Mouse (Mus musculus) neural tube, embryonic 14.5 days (tissue): ENCODE data around the gene Ap2a1. TPM values are rescaled to one million over a fixed set of nuclear protein-coding genes. Genes with fewer than 3 reads are reported as not detected.

Source experiments
- ATAC-seq: fragments of 200-750 bp; cut with Nextera tagmentation; 2 replicates; pipeline ENCODE4 v1.8.0; 2017; ENCODE audit warnings: low read depth, mild to moderate bottlenecking, moderate TSS enrichment, moderate library complexity
- H3K27ac ChIP-seq: fragments of 300-500 bp; sonication (generic); 2 replicates; pipeline ENCODE4 v1.5.1; 2014; ENCODE audit warnings: low read depth, mild to moderate bottlenecking, control low read depth, low read length, moderate library complexity, mixed read lengths
- H3K27me3 ChIP-seq: fragments of 300-500 bp; sonication (generic); 2 replicates; pipeline ENCODE4 v1.6.1; 2014; ENCODE audit warnings: low read length; ENCODE audit not compliant: control insufficient read depth, insufficient read depth
- H3K36me3 ChIP-seq: fragments of 300-500 bp; sonication (generic); 2 replicates; pipeline ENCODE4 v1.6.1; 2014; ENCODE audit warnings: low read length, mixed read lengths; ENCODE audit not compliant: control insufficient read depth, insufficient read depth
- H3K4me1 ChIP-seq: fragments of 300-500 bp; sonication (generic); 2 replicates; pipeline ENCODE4 v1.6.1; 2014; ENCODE audit warnings: low read length; ENCODE audit not compliant: control insufficient read depth, insufficient read depth
- H3K4me2 ChIP-seq: fragments of 300-500 bp; sonication (generic); 2 replicates; pipeline ENCODE4 v1.6.1; 2014; ENCODE audit warnings: mild to moderate bottlenecking, low read depth, low read length, control low read depth
- H3K4me3 ChIP-seq: fragments of 300-500 bp; sonication (generic); 2 replicates; pipeline ENCODE4 v1.5.1; 2014; ENCODE audit warnings: low read depth, low read length, control low read depth, mixed read lengths
- H3K9ac ChIP-seq: fragments of 300-500 bp; sonication (generic); replicated peaks from 2 replicates; pipeline ENCODE4 v1.6.1; 2014; ENCODE audit warnings: low read depth, mild to moderate bottlenecking, control low read depth, low read length, mixed read lengths
- H3K9me3 ChIP-seq: fragments of 300-500 bp; sonication (generic); 2 replicates; pipeline ENCODE4 v1.6.1; 2016; ENCODE audit warnings: low read length; ENCODE audit not compliant: control insufficient read depth
- WGBS: fragments of 180-500 bp; shearing (Covaris S2); extraction: QIAGEN DNeasy Blood & Tissue Kit; methylation state at CpG from one replicate; pipeline ENCODE4 v1.1.7; 2014; 5-methylcytosine and 5-hydroxymethylcytosine counted together
- polyA plus RNA-seq: library from polyadenylated mRNA; unstranded; fragments of >200 nt; fragmentation: Nextera tagmentation; extraction: Ambion mirVana; gene quantifications from 2 replicates; pipeline ENCODE4 v1.2.1, GENCODE M21; 2014

The Ap2a1 gene
- polyA plus RNA-seq, 1 experiment from 2014 or later: 128 TPM

- WGBS: 59% methylated on average over 9 of the region's 9 CpGs
- Histone ChIP-seq H3K27me3 (peaks cover 2% of the 10 kb centered on the region; the same call in 1 of the 2 replicates), H3K9ac (peak overlapping the region; percentile 99), H3K4me2 (peak overlapping the region; percentile 100), H3K36me3 (peaks cover 31% of the 10 kb centered on the region), H3K4me1 (peaks cover 37% of the 10 kb centered on the region), H3K4me3 (peak overlapping the region; percentile 98), H3K27ac (0 out of 2 replicates have a peak overlapping the region, but pooled peaks have one; percentile 39), H3K9me3 (no peaks in the 10 kb centered on the region)
- no peak for ATAC-seq
These were observed 61.5 kb downstream of the Ap2a1 start for GRCm38 (mm10) chr7:44867802-44868201.

GRCm38 (mm10) chr7:44867010-44867702 is 62.1 kb downstream of the Ap2a1 start:
- 76% methylated on average over 14 of the region's 19 CpGs for WGBS
- peaks cover 37% of the 10 kb centered on the region for H3K36me3 ChIP-seq
- no peak for ATAC-seq
- H3K4me3 ChIP-seq: peak overlapping the region; percentile 98
- H3K9ac ChIP-seq: peak overlapping the region; percentile 99
- peaks cover 37% of the 10 kb centered on the region for H3K4me1 ChIP-seq
- H3K27me3 ChIP-seq: peaks cover 2% of the 10 kb centered on the region; the same call in 1 of the 2 replicates
- no peak overlapping the region for H3K27ac ChIP-seq
- H3K4me2 ChIP-seq: peak overlapping the region; percentile 100
- no peaks in the 10 kb centered on the region for H3K9me3 ChIP-seq

- Histone ChIP-seq H3K36me3 (peaks cover 43% of the 10 kb centered on the region), H3K4me2 (peak overlapping the region; percentile 30), H3K9ac (0 out of 2 replicates have a peak overlapping the region, but pooled peaks have one; percentile 11), H3K4me3 (peak overlapping the region; percentile 10), H3K9me3 (no peaks in the 10 kb centered on the region), H3K27me3 (peaks cover 2% of the 10 kb centered on the region; the same call in 1 of the 2 replicates), H3K4me1 (peaks cover 37% of the 10 kb centered on the region), H3K27ac (no peak overlapping the region)
- no peak for ATAC-seq
- 59% methylated on average over 15 of the region's 15 CpGs for WGBS
These were observed 62.9 kb downstream of the Ap2a1 start for GRCm38 (mm10) chr7:44866276-44867009.

- 82% methylated on average over 24 of the region's 24 CpGs for WGBS
- ATAC-seq: no peak
- peaks cover 2% of the 10 kb centered on the region; the same call in 1 of the 2 replicates for H3K27me3 ChIP-seq
- H3K27ac ChIP-seq: no peak overlapping the region
- no peaks in the 10 kb centered on the region for H3K9me3 ChIP-seq
- peaks cover 31% of the 10 kb centered on the region for H3K4me1 ChIP-seq
- H3K4me3 ChIP-seq: no peak overlapping the region
- H3K4me2 ChIP-seq: 0 out of 2 replicates have a peak overlapping the region, but pooled peaks have one; percentile 8
- peaks cover 49% of the 10 kb centered on the region for H3K36me3 ChIP-seq
- 0 out of 2 replicates have a peak overlapping the region, but pooled peaks have one; percentile 28 for H3K9ac ChIP-seq
These were observed 64.4 kb downstream of the Ap2a1 start for GRCm38 (mm10) chr7:44864595-44865542.

GRCm38 (mm10) chr7:44863982-44864494 is 65.3 kb downstream of the Ap2a1 start:
- WGBS: 90% methylated on average over 11 of the region's 11 CpGs
- Histone ChIP-seq H3K27me3 (peaks cover under 1% of the 10 kb centered on the region; the same call in 1 of the 2 replicates), H3K4me3 (no peak overlapping the region), H3K9ac (no peak overlapping the region), H3K4me1 (peaks cover 31% of the 10 kb centered on the region), H3K36me3 (peaks cover 49% of the 10 kb centered on the region), H3K9me3 (no peaks in the 10 kb centered on the region), H3K27ac (no peak overlapping the region), H3K4me2 (no peak overlapping the region)
- ATAC-seq: no peak

GRCm38 (mm10) chr7:44863210-44863609 is 66.1 kb downstream of the Ap2a1 start:
- H3K36me3 ChIP-seq: peaks cover 49% of the 10 kb centered on the region
- no peak overlapping the region for H3K4me3 ChIP-seq
- H3K4me1 ChIP-seq: peaks cover 33% of the 10 kb centered on the region
- H3K27me3 ChIP-seq: no peaks in the 10 kb centered on the region
- H3K9me3 ChIP-seq: no peaks in the 10 kb centered on the region
- no peak overlapping the region for H3K9ac ChIP-seq
- H3K4me2 ChIP-seq: no peak overlapping the region
- ATAC-seq: no peak
- 86% methylated on average over 14 of the region's 14 CpGs for WGBS
- H3K27ac ChIP-seq: no peak overlapping the region

GRCm38 (mm10) chr7:44862434-44862833 is 66.9 kb downstream of the Ap2a1 start:
- Histone ChIP-seq H3K27me3 (no peaks in the 10 kb centered on the region), H3K9me3 (no peaks in the 10 kb centered on the region), H3K4me2 (no peak overlapping the region), H3K4me1 (peaks cover 31% of the 10 kb centered on the region), H3K36me3 (peaks cover 49% of the 10 kb centered on the region), H3K27ac (no peak overlapping the region), H3K4me3 (no peak overlapping the region), H3K9ac (no peak overlapping the region)
- 86% methylated on average over 8 of the region's 8 CpGs for WGBS
- ATAC-seq: no peak

- Histone ChIP-seq H3K4me3 (no peak overlapping the region), H3K27me3 (no peaks in the 10 kb centered on the region), H3K4me1 (peaks cover 23% of the 10 kb centered on the region), H3K9ac (no peak overlapping the region), H3K9me3 (no peaks in the 10 kb centered on the region), H3K4me2 (no peak overlapping the region), H3K27ac (no peak overlapping the region), H3K36me3 (peaks cover 44% of the 10 kb centered on the region)
- WGBS: 73% methylated on average over 14 of the region's 14 CpGs
- no peak for ATAC-seq
These were observed 67.9 kb downstream of the Ap2a1 start for GRCm38 (mm10) chr7:44861429-44861816.
